Mouse (Mus musculus) bone marrow macrophage, adult 2 months (primary cell): Measurements from ENCODE around the gene Dcdc2a.

ENCODE experiments used
- CTCF ChIP-seq: IDR thresholded peaks from 2 replicates; pipeline ENCODE4 v1.5.1; 2012; ENCODE audit warnings: low read depth, mild to moderate bottlenecking, low read length, moderate library complexity
- POLR2A ChIP-seq: IDR thresholded peaks from 2 replicates; pipeline ENCODE4 v1.6.1; 2012; ENCODE audit warnings: mild to moderate bottlenecking, low read depth, low read length, borderline replicate concordance

DNA sequence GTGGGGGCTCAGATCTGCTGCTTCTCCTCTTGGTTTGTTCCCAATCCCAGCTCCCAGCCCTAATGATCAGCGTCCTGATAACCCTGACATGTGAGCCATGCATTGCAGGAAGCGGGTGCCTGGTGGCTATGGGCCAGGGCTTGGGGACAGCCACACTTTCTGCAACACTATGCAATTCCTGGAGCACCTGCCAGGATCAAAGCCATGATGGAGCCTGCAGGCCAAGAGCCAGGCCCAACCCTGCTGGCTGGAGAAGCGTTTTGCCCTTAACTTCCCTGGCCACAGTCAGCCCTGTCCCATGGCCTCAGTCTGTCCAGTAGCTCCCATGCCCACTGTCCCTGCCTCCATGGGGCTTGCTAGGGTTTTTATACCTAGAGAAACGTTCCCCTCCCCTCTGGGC lies 33.4 kb upstream of the Dcdc2a start:
- TF ChIP-seq CTCF: no peak
- no peak for TF ChIP-seq POLR2A
